Mouse (Mus musculus) embryo, embryonic 11 days (tissue): ENCODE measurements around the gene Atp6v1a.

Experiments used
- DNase-seq: peaks from one replicate; pipeline ENCODE4 v3.0.0-alpha.2; 2015

Gene Atp6v1a

GRCm38 (mm10) chr16:44136511-44137021 is 2.9 kb downstream of the Atp6v1a start:
- no peak for DNase-seq

- DNase-seq, result no peak
Measured at GRCm38 (mm10) chr16:44133187-44133586, 6.3 kb downstream of the Atp6v1a start.

GRCm38 (mm10) chr16:44132300-44132699 is 7.2 kb downstream of the Atp6v1a start:
- DNase-seq, result no peak

- DNase-seq, result no peak
Measured at GRCm38 (mm10) chr16:44126437-44126836, 13.1 kb downstream of the Atp6v1a start.

DNA sequence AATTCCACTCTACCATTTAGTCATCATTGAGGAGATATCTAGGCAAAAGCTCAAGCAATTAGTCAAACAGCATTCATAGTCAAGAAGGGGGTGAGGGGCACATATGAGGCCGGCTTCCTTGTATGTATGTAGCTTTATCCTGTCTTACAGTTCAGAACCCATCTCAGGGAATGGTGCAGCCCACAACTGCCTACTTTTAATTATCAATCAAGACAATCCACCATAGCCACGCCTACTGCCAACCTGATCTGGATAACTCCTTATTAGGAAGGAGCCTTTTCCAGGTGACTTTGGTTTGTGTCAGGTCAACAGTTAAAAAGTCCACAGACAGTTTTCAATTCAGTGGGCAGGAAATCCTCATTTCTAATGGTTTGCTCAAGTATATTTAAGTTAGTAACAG is 14.1 kb downstream of the Atp6v1a start:
- no peak for DNase-seq

DNA sequence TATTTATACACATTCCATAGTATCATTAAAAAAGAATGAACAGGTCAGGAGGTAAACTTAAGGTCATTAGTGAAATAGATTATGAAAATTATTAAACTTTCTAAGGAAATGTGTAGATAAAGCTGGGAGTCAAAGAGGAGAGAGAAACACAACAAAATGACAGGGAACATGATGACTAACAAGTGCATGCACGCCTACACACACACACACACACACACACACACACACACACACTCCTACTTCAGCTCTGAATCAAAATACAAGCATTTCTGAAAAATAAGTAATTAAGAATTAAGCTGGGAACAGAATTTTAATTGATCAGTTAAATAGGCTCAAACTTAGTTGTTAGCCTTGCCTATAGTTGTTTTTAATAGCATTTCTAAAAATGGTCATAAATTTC is 14.8 kb downstream of the Atp6v1a start:
- DNase-seq, result no peak

DNA sequence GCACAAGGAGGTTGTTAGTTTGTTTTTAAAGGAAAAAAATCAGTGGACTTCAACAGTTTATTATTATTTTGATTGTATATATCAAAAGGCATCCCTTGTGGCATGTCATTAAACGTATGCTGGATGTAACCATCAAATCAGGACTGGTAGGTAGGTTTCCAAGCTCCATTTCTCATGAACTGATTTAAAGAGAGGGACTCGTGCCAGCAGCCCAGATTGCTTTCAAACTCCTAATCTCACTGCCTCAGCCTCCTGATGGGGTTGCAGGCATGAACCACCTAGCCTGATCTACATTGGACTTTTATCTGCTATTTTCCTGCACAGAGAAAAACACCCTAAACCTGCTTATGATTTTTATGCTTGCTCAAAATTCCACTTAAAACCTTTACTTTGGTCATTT is 15.7 kb downstream of the Atp6v1a start:
- no peak for DNase-seq

DNA sequence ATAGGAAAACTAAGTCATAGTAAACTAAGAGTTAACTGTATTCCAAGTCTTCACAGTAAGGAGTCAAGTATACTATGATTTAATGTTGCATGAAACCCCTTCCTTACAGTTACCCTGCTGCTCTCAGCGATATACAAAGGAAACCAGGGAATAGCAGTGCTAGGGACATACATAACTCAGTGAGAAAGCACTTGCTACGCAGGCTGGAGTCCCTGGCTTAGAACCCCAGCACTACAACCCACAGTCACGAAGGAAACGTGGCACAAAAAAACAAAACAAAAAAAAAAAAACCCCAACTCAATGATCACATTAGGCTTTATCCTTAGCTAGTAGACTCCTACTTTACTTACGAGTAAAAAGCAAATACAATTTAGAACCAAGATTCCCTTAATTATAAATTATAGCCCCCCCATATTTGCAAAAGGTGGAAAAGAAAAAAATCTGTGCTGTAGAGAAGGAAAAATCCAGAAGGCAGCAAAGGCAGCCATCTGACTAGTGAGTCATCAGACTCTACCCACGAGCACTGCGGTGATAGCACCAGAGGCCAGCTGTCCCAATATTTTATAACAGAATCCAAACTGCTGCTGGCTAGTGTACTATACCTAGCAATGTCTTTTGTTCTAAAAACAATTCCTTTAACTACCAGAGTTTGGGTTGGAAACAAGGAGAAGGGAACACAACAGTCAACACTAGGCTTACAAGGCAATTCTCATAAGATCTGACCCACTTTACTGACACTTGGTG is 16.4 kb downstream of the Atp6v1a start:
- DNase-seq, result no peak

DNA sequence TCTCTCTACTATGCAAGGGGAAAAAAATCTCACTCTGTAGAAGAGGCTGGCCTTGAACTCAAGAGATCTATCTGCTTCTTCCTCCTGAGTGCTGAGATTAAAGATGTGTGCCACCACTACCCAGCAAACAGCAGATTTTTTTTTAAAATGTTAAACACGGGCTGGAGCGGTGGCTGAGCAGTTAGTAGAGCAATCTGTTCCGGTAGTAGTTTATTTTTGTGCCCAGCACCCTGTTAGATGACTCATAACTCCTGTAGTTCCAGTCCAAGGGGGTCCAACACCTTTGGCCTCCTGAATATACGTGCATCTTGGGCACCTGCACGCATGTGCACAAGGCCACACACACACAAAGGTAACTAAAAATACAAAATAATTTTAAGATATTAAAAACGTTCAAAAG is 16.9 kb downstream of the Atp6v1a start:
- no peak for DNase-seq

- DNase-seq, result no peak
Measured at GRCm38 (mm10) chr16:44122122-44122521, 17.4 kb downstream of the Atp6v1a start.

- DNase-seq, result no peak
Measured at GRCm38 (mm10) chr16:44119753-44120501, 19.6 kb downstream of the Atp6v1a start.

DNA sequence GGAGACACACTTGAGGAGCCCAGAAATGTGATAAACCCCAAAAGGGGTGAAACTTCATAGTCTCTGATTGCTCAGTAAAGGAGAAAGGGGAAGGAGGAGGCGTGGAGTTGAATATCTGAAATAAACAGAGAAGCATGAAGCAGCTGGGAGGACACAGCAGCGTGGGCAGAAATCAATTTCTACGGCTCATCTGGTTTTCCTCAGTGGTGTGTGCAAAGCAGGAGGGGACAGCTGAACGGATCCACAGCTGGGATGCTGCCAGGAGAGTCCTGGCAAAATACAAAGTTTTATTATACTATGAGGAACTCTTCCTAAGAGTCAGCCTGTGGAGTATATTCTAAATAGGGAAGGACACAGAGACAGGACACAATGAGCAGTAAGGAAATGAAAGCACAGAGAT is 30.5 kb downstream of the Atp6v1a start:
- no peak for DNase-seq

DNA sequence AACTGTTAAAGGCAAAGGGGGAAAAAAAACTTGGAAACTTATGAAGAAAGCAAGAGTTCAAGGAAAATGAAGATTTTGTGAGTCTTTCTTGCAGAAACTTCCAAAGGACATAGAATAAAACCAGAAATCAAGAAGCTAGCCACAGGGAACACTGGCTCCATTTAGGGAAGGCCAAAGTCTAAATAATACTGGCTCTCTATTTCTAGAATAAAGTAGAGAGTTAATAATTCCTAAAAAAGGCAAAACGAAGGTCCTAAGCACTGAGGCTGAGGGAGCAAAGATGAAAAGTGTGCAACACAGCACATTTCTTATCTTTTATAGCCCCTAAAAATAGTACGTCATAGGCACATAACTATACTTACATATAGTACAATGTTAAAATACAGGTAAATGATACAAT is 34.3 kb downstream of the Atp6v1a start:
- DNase-seq, result no peak

GRCm38 (mm10) chr16:44103806-44104766 is 35.4 kb downstream of the Atp6v1a start:
- no peak for DNase-seq

DNA sequence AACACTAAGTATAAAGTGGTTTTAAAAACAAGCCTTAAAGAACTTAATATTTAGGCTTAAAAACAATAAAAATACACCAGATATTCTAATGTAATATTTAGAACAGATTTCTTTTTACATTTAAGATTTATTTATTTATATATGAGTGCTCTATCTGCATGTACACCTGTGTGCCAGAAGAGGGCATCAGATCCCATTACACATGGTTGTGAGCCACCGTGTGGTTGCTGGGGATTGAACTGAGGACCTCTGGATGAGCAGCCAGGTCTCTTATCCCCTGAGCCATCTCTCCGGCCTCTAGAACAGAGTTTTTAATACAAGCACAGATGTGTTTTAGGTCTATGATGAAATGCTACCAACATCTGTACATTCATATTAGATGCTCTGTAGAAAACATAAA is 36.6 kb downstream of the Atp6v1a start:
- DNase-seq, result no peak

DNA sequence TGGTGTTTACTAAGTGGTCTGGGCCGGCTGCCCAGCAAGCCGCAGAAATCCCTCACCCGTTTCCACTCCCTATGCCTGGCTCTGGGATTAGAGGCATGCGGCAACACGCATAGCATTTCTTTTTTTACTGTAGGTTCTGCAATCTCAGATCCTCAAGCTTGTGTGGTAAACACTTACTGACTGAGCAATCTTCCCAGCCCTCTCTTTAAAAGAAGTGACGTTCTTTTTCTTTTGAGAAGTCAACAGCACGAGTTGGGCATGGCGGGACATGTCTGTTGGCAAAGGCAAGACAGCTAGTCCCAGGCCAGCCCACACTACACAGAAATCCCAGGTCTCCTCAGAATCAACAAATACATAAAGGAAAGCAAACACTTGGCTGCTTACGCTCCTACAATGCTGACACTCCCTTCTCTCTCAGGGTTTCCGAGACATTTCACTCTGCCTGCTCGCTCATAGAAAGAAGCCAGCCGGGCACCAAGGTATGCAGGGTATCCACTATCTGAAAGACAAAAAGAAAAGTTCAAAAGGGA is 38.3 kb downstream of the Atp6v1a start:
- DNase-seq, result no peak

GRCm38 (mm10) chr16:44099377-44099776 is 40.1 kb downstream of the Atp6v1a start:
- DNase-seq, result no peak

- DNase-seq, result no peak
Measured at GRCm38 (mm10) chr16:44087650-44088049, 51.9 kb downstream of the Atp6v1a start.

DNA sequence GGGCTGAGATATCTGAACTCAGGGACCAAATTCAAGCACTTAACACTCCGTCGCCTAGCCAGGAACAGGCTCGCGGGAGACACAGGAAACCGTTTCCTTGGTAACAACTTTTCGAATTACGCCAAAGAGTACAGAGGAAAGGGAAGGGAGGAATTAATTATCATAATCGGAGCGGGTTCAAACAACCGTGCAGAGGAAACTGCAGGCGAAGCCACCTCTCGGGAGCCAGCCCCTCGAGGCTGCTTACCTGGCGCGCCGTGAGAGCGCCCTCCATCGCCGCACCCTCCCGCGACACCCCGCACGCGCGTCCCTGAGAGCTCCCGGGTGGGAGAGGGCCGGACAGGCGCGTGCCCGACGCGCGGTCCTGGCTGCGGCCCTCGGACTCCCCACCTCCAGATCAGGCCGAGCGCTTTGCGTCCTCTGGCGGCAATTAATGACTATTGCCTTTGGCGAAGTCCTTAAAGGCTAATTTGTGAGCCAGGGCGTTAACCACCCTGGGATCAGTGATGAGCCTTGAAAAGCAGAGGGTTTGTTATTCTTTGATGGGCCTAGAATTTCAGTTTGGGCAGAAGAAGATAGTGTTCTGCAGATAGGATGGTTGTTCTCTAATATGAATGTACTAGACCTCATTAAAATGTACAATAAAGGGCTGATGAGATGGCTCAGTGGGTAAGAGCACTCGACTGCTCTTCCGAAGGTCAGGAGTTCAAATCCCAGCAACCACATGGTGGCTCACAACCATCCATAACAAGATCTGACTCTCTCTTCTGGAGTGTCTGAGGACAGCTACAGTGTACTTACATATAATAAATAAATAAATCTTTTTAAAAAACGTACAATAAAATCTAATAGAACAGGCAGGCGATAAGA is 76.2 kb downstream of the Atp6v1a start, which contains the start of gene Gramd1c:
Gramd1c (minus strand) TSS at position 321 of the 870 bp plus-strand sequence.
- peak; percentile 92 for DNase-seq

- DNase-seq, result no peak
Measured at GRCm38 (mm10) chr16:44061341-44061740, 78.2 kb downstream of the Atp6v1a start.

DNA sequence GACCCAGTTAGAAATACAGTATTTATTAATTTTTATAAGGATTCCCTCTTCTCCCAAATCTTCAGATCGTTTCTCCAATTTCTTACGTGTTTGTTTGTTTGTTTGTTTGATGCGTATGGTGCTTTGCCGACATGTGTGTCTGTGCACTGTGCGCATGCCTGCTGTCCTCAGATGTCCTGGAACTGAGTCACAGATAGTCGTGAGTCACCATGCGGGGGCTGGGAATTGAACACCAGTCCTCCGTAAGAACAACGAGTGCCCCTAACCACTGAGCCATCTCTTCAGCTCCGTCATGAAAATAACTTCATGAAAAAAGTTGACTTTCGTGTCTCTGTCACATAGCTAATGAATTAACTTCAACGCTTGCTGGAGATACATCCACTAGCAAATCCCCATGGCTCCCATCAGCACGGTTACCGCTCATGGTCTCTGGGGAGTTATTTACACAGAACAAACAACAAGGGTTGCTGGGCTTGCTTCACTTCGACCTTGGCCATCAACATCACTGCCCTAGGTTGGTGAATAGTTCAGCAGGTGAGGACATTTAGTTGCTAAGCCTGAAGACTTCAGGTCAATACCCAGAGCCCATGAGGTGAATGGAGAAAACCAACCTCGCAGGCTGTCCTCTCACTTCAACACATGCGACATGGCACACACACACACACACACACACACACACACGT is 78.8 kb downstream of the Atp6v1a start:
- DNase-seq, result no peak
